Mouse (Mus musculus) liver, embryonic 16.5 days (tissue): ENCODE measurements around the gene Olfr810. TPM values are rescaled to one million over a fixed set of nuclear protein-coding genes. Genes with fewer than 3 reads are reported as not detected.

Experiments used
- ATAC-seq: fragments of 200-750 bp; cut with Nextera tagmentation; 2 replicates; pipeline ENCODE4 v1.8.0; 2017; ENCODE audit warnings: low read depth, mild to moderate bottlenecking, moderate number of reproducible peaks, moderate library complexity
- H3K27ac ChIP-seq: fragments of 300-500 bp; sonication (generic); 2 replicates; pipeline ENCODE4 v1.5.1; 2014; ENCODE audit warnings: mild to moderate bottlenecking, low read length
- H3K27me3 ChIP-seq: fragments of 300-500 bp; sonication (generic); 2 replicates; pipeline ENCODE4 v1.6.1; 2014; ENCODE audit warnings: low read depth, low read length, mixed read lengths; ENCODE audit not compliant: control insufficient read depth, insufficient read depth
- H3K36me3 ChIP-seq: fragments of 300-500 bp; sonication (generic); 2 replicates; pipeline ENCODE4 v1.6.1; 2014; ENCODE audit warnings: mild to moderate bottlenecking; ENCODE audit not compliant: control insufficient read depth, insufficient read depth
- H3K4me1 ChIP-seq: fragments of 300-500 bp; sonication (generic); 2 replicates; pipeline ENCODE4 v1.6.1; 2014; ENCODE audit warnings: low read depth, low read length, mixed read lengths; ENCODE audit not compliant: control insufficient read depth
- H3K4me2 ChIP-seq: fragments of 300-500 bp; sonication (generic); 2 replicates; pipeline ENCODE4 v1.6.1; 2014; ENCODE audit warnings: low read depth, low read length, mixed read lengths
- H3K4me3 ChIP-seq: fragments of 300-500 bp; sonication (generic); 2 replicates; pipeline ENCODE4 v1.5.1; 2014; ENCODE audit warnings: low read depth, mild to moderate bottlenecking, low read length
- H3K9ac ChIP-seq: fragments of 300-500 bp; sonication (generic); 2 replicates; pipeline ENCODE4 v1.6.1; 2014; ENCODE audit warnings: low read depth, low read length
- H3K9me3 ChIP-seq: fragments of 300-500 bp; sonication (generic); replicated peaks from 2 replicates; pipeline ENCODE4 v1.6.1; 2016; ENCODE audit warnings: low read length; ENCODE audit not compliant: control insufficient read depth
- WGBS: fragments of 180-500 bp; shearing (Covaris S2); extraction: QIAGEN DNeasy Blood & Tissue Kit; methylation state at CpG from one replicate; pipeline ENCODE4 v1.1.7; 2014; ENCODE audit not compliant: insufficient replicate concordance; 5-methylcytosine and 5-hydroxymethylcytosine counted together
- polyA plus RNA-seq: library from polyadenylated mRNA; unstranded; fragments of >200 nt; fragmentation: Nextera tagmentation; extraction: Ambion mirVana; gene quantifications from 2 replicates; pipeline ENCODE4 v1.2.1, GENCODE M21; 2015

Gene Olfr810
- polyA plus RNA-seq = not detected in 2 replicates

DNA sequence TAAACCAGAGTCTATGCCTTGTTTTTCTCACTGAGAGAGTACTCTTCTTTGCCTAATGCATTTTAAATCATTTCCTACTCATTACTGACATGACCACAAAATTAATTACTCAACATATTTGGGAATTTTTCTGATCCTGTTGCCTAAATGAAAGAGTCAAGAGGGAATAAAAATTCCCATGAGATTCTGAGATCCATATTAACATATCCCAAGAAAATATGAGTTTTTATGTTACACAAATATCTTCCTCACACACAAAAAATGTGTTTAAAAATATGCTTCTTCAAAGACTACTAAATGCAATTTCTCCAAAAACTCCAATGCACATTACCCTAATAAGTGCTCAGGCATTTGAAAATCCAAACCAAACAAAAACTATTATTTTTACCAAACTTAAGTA, at the start of gene Olfr810:
TSS of gene Olfr810 (minus strand) at position 101 of the 400 bp plus-strand sequence.
- Histone ChIP-seq H3K9me3 (no peaks in the 10 kb centered on the region), H3K36me3 (no peaks in the 10 kb centered on the region), H3K4me2 (no peak within 1 kb of the TSS), H3K9ac (no peak within 1 kb of the TSS), H3K27me3 (no peaks in the 10 kb centered on the region), H3K4me3 (no peak within 1 kb of the TSS), H3K4me1 (no peaks in the 10 kb centered on the region), H3K27ac (no peak within 1 kb of the TSS)
- no peak for ATAC-seq

GRCm38 (mm10) chr10:129804296-129804695, 9.6 kb upstream of the Olfr810 start, which contains the start of gene Olfr811:
Gene Olfr811, minus strand, starts transcription at chr10:129804396.
- ATAC-seq = no peak
- WGBS = 56% methylated on average over 4 of the region's 4 CpGs
- Histone ChIP-seq H3K4me2 (no peak within 1 kb of the TSS), H3K36me3 (no peaks in the 10 kb centered on the region), H3K9ac (no peak within 1 kb of the TSS), H3K9me3 (no peaks in the 10 kb centered on the region), H3K4me3 (no peak within 1 kb of the TSS), H3K27me3 (no peaks in the 10 kb centered on the region), H3K27ac (no peak within 1 kb of the TSS), H3K4me1 (no peaks in the 10 kb centered on the region)

DNA sequence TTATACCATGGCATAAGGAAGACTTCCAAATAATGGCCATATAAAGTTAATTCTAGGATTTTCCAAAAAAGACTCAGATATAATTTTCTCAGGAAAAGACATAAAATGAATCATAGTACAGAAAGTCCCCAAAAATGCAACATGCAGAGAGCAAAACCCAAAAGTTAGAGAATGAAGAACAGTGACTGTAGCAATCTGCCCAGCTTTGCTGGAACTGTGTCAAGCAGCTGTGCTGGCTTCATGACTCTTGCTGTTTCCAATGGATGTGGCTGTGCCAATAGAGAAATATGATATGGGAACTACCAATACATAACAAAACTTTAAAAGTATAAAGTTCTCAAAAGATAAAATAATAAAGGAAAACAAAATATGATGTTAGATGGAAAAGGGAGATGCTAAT, 16.6 kb downstream of the Olfr810 start:
- Histone ChIP-seq H3K36me3 (no peaks in the 10 kb centered on the region), H3K9ac (no peak overlapping the region), H3K9me3 (no peaks in the 10 kb centered on the region), H3K27ac (no peak overlapping the region), H3K4me1 (no peaks in the 10 kb centered on the region), H3K27me3 (no peaks in the 10 kb centered on the region), H3K4me2 (no peak overlapping the region), H3K4me3 (no peak overlapping the region)
- no peak for ATAC-seq

DNA sequence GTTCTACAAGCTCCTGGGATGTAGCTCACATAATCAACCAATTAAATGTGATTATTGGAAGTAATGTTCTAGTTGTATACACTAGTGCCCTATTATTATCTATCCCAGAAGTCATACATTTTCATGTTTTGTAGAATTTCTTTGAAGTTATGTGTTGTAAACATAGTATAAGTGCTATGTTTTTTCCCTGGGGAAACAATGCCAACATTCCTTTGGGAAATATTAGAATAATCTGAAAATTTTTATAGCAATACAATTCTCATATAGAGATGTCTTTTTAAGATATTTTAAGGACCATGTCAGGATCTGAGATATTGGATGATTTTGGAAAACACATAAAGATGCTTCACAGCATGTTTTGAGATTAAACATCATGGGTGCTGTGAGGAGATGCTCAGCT, 20.4 kb downstream of the Olfr810 start, which contains the start of gene Olfr809:
TSS of gene Olfr809 (plus strand) at position 301 of the 400 bp plus-strand sequence.
- Histone ChIP-seq H3K9me3 (no peaks in the 10 kb centered on the region), H3K36me3 (no peaks in the 10 kb centered on the region), H3K4me1 (no peaks in the 10 kb centered on the region), H3K27ac (no peak within 1 kb of the TSS), H3K4me3 (no peak within 1 kb of the TSS), H3K9ac (no peak within 1 kb of the TSS), H3K4me2 (no peak within 1 kb of the TSS), H3K27me3 (no peaks in the 10 kb centered on the region)
- ATAC-seq = no peak

- no peaks in the 10 kb centered on the region for H3K4me1 ChIP-seq
- H3K9ac ChIP-seq = no peak within 1 kb of the TSS
- no peak for ATAC-seq
- no peak within 1 kb of the TSS for H3K4me3 ChIP-seq
- no peaks in the 10 kb centered on the region for H3K36me3 ChIP-seq
- no peaks in the 10 kb centered on the region for H3K27me3 ChIP-seq
- H3K27ac ChIP-seq = no peak within 1 kb of the TSS
- no peaks in the 10 kb centered on the region for H3K9me3 ChIP-seq
- 61% methylated on average over 1 of the region's 1 CpGs for WGBS
- H3K4me2 ChIP-seq = no peak within 1 kb of the TSS
These were observed 29.5 kb downstream of the Olfr810 start, which contains the start of gene Olfr808 for GRCm38 (mm10) chr10:129765182-129765581. Gene Olfr808, plus strand, starts transcription at chr10:129765482.

DNA sequence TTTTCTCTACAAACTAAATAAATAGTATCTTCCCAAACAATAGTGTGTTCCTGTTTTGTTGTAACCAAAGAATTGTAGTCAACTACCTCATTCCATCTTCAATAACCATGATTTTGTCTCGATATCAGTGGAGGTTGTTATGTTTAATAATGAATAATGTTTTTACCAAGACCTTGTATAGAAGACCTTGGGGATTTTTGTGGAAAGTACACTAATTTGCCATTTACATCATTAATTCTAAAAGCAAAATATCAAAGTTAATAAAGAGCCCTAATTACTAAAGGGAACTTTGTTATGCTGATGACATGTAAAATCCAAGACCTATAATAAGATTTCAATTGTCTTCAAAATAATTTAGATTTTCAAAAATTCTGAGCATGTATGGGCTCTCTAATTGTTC, 37.0 kb downstream of the Olfr810 start, which contains the start of gene Olfr807:
TSS of gene Olfr807 (minus strand) at position 101 of the 400 bp plus-strand sequence.
- H3K9me3 ChIP-seq = no peaks in the 10 kb centered on the region
- no peaks in the 10 kb centered on the region for H3K4me1 ChIP-seq
- H3K27me3 ChIP-seq = no peaks in the 10 kb centered on the region
- no peak for ATAC-seq
- H3K9ac ChIP-seq = no peak within 1 kb of the TSS
- no peak within 1 kb of the TSS for H3K4me3 ChIP-seq
- WGBS = 53% methylated on average over 1 of the region's 1 CpGs
- no peak within 1 kb of the TSS for H3K27ac ChIP-seq
- no peaks in the 10 kb centered on the region for H3K36me3 ChIP-seq
- no peak within 1 kb of the TSS for H3K4me2 ChIP-seq

DNA sequence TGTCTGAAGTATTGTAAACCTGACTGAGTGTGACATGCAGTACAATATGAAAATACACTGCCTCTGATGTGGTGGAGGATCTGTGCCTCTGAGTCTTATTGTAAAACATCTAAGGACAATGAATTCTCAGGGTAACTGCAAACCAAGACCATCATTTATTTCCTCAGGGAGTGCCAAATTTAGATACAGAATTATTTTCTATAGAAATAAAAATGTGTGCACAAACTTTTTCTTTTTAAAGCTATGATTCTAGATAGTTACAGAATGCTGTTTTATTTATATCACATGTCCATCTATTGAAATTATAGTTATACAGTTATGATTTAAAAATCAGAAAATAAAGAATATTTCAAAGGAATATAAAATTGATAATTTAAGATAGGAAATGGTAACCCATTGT, 52.9 kb downstream of the Olfr810 start, which contains the start of gene Olfr806:
TSS of gene Olfr806 (minus strand) at position 101 of the 400 bp plus-strand sequence.
- Histone ChIP-seq H3K4me1 (no peaks in the 10 kb centered on the region), H3K9me3 (no peaks in the 10 kb centered on the region), H3K4me3 (no peak within 1 kb of the TSS), H3K36me3 (no peaks in the 10 kb centered on the region), H3K4me2 (no peak within 1 kb of the TSS), H3K27ac (no peak within 1 kb of the TSS), H3K27me3 (no peaks in the 10 kb centered on the region), H3K9ac (no peak within 1 kb of the TSS)
- ATAC-seq = no peak

Other genes with a start within 250 kb of the Olfr810 start
- gene Olfr794, start 227.3 kb downstream of the Olfr810 start, polyA plus RNA-seq = not detected in 2 replicates
- not detected in 2 replicates for gene Olfr796, start 182.3 kb downstream of the Olfr810 start, polyA plus RNA-seq
- gene Olfr798, start 167.0 kb downstream of the Olfr810 start, polyA plus RNA-seq = not detected in 2 replicates
- gene Olfr799, start 157.4 kb downstream of the Olfr810 start, polyA plus RNA-seq = not detected in 2 replicates
- gene Olfr800, start 137.2 kb downstream of the Olfr810 start, polyA plus RNA-seq = not detected in 2 replicates
- not detected in 2 replicates for gene Olfr801, start 121.1 kb downstream of the Olfr810 start, polyA plus RNA-seq
- gene Olfr802, start 106.7 kb downstream of the Olfr810 start, polyA plus RNA-seq = not detected in 2 replicates
- gene Olfr803, start 100.6 kb downstream of the Olfr810 start, polyA plus RNA-seq = not detected in 2 replicates
- not detected in 2 replicates for gene Olfr804, start 91.7 kb downstream of the Olfr810 start, polyA plus RNA-seq
- not detected in 2 replicates for gene Olfr805, start 65.5 kb downstream of the Olfr810 start, polyA plus RNA-seq
- gene Olfr806, start 53.0 kb downstream of the Olfr810 start, polyA plus RNA-seq = not detected in 2 replicates
- not detected in 2 replicates for gene Olfr807, start 37.1 kb downstream of the Olfr810 start, polyA plus RNA-seq
- gene Olfr808, start 29.4 kb downstream of the Olfr810 start, polyA plus RNA-seq = not detected in 2 replicates
- gene Olfr809, start 20.3 kb downstream of the Olfr810 start, polyA plus RNA-seq = not detected in 2 replicates
- gene Olfr811, start 9.5 kb upstream of the Olfr810 start, polyA plus RNA-seq = not detected in 2 replicates
- gene Olfr812, start 51.2 kb upstream of the Olfr810 start, polyA plus RNA-seq = not detected in 2 replicates
- gene Olfr813, start 60.5 kb upstream of the Olfr810 start, polyA plus RNA-seq = not detected in 2 replicates
- not detected in 2 replicates for gene Olfr814, start 84.9 kb upstream of the Olfr810 start, polyA plus RNA-seq
- gene Olfr815, start 111.0 kb upstream of the Olfr810 start, polyA plus RNA-seq = not detected in 2 replicates
- gene Olfr816, start 120.7 kb upstream of the Olfr810 start, polyA plus RNA-seq = not detected in 2 replicates
- not detected in 2 replicates for gene Olfr818, start 154.2 kb upstream of the Olfr810 start, polyA plus RNA-seq
- gene Olfr819, start 172.3 kb upstream of the Olfr810 start, polyA plus RNA-seq = not detected in 2 replicates
- not detected in 2 replicates for gene Olfr247, start 181.2 kb upstream of the Olfr810 start, polyA plus RNA-seq
- not detected in 2 replicates for gene Gm10310, start 190.1 kb upstream of the Olfr810 start, polyA plus RNA-seq
- not detected in 2 replicates for gene Olfr820, start 217.7 kb upstream of the Olfr810 start, polyA plus RNA-seq
- not detected in 2 replicates for gene Olfr821, start 235.4 kb upstream of the Olfr810 start, polyA plus RNA-seq